Comparison of ENCODE assay signal across 9 mouse cellular contexts in genomic region chr15:81062175-81062588, GRCm38 (mm10).
DNase-seq lines count a peak whose midpoint lies in the region; ATAC-seq lines count a peak whose summit lies in the region.
"Had no signal": no experiment of that assay in that cellular context is flagged by ENCODE, and none has a peak within 500 bp of the region (broad histone marks: within the 10 kb centered on the region; RNA-seq: fewer than 3 reads in every experiment).

No protein-coding gene starts in this region.

- H3K27me3 ChIP-seq in liver, embryonic 12.5 days (replicated peaks) = no peaks in the 10 kb centered on the region
- H3K27me3 ChIP-seq in embryonic facial prominence, embryonic 11.5 days (ENCODE audit: control insufficient read depth, insufficient read depth, low read length) = no peaks in the 10 kb centered on the region
- no peaks in the 10 kb centered on the region for H3K27me3 ChIP-seq in kidney, embryonic 14.5 days (ENCODE audit: control insufficient read depth, insufficient read depth, low read length)

- 0 out of 2 replicates have a peak, but pooled peaks cover 10% of the 10 kb centered on the region for H3K4me1 ChIP-seq in liver, embryonic 12.5 days
- no peaks in the 10 kb centered on the region for H3K4me1 ChIP-seq in embryonic facial prominence, embryonic 11.5 days (ENCODE audit: control insufficient read depth, insufficient read depth, low read length)
- H3K4me1 ChIP-seq in kidney, embryonic 14.5 days (ENCODE audit: control insufficient read depth, insufficient read depth, low read length) = peaks cover 23% of the 10 kb centered on the region

- no peak overlapping the region; the same call in 1 of the 2 replicates for H3K4me2 ChIP-seq in liver, embryonic 12.5 days
- H3K4me2 ChIP-seq in embryonic facial prominence, embryonic 11.5 days (ENCODE audit: low read depth, low read length) = no peak overlapping the region
- peak overlapping the region; percentile 17 for H3K4me2 ChIP-seq in kidney, embryonic 14.5 days (replicated peaks; ENCODE audit: low read depth, low read length)

- H3K9ac ChIP-seq in liver, embryonic 12.5 days = no peak overlapping the region
- no peak overlapping the region for H3K9ac ChIP-seq in embryonic facial prominence, embryonic 11.5 days (replicated peaks; ENCODE audit: low read length)
- H3K9ac ChIP-seq in kidney, embryonic 14.5 days (ENCODE audit: low read depth, low read length) = no peak overlapping the region

- no peak overlapping the region for H3K4me3 ChIP-seq in liver, embryonic 12.5 days
- H3K4me3 ChIP-seq in embryonic facial prominence, embryonic 11.5 days (ENCODE audit: low read depth, low read length) = no peak overlapping the region
- no peak overlapping the region for H3K4me3 ChIP-seq in kidney, embryonic 14.5 days (ENCODE audit: low read length)

- WGBS in liver, embryonic 12.5 days (ENCODE audit: insufficient replicate concordance) = 37% methylated on average over 8 of the region's 8 CpGs
- 14% methylated on average over 8 of the region's 8 CpGs for WGBS in embryonic facial prominence, embryonic 11.5 days
- WGBS in kidney, embryonic 14.5 days = 7% methylated on average over 8 of the region's 8 CpGs

- ATAC-seq in liver, embryonic 12.5 days = no peak
- peak; percentile 66 for ATAC-seq in embryonic facial prominence, embryonic 11.5 days (replicated peaks; ENCODE audit: insufficient number of reproducible peaks, low FRiP score, low TSS enrichment, low read depth)
- ATAC-seq in kidney, embryonic 14.5 days (ENCODE audit: low FRiP score, low TSS enrichment) = peak; percentile 92

- no peaks in the 10 kb centered on the region for H3K36me3 ChIP-seq in liver, embryonic 12.5 days
- no peaks in the 10 kb centered on the region for H3K36me3 ChIP-seq in embryonic facial prominence, embryonic 11.5 days (replicated peaks; ENCODE audit: control insufficient read depth, insufficient read depth, low read depth, low read length)
- H3K36me3 ChIP-seq in kidney, embryonic 14.5 days (ENCODE audit: control insufficient read depth, insufficient read depth, low read length) = no peaks in the 10 kb centered on the region
- H3K36me3 ChIP-seq: G1E had no signal

- peak; percentile 30 for DNase-seq in liver
- DNase-seq in embryonic facial prominence, embryonic 11.5 days (ENCODE audit: low spot score) = peak; percentile 91
- DNase-seq in retina, embryonic 14.5 days (ENCODE audit: low spot score) = peak; percentile 47
- DNase-seq in frontal cortex, postnatal 36 days (ENCODE audit: low spot score in 2 of 2) = no peak
- DNase-seq in right cerebral cortex, postnatal 36 days (ENCODE audit: low spot score in 2 of 2) = no peak
- no peak for DNase-seq in thymus, postnatal 36 days

- no peak overlapping the region for H3K27ac ChIP-seq in liver, embryonic 12.5 days
- peak overlapping the region; percentile 58 for H3K27ac ChIP-seq in embryonic facial prominence, embryonic 11.5 days (replicated peaks; ENCODE audit: low read depth, low read length)
- peak overlapping the region; percentile 82 for H3K27ac ChIP-seq in kidney, embryonic 14.5 days (ENCODE audit: low read depth, low read length)

- H3K9me3 ChIP-seq in liver, embryonic 12.5 days (replicated peaks) = no peaks in the 10 kb centered on the region
- H3K9me3 ChIP-seq in embryonic facial prominence, embryonic 11.5 days (replicated peaks; ENCODE audit: control insufficient read depth, low read length) = no peaks in the 10 kb centered on the region
- H3K9me3 ChIP-seq in kidney, embryonic 14.5 days (ENCODE audit: control insufficient read depth, low read length) = no peaks in the 10 kb centered on the region
- H3K9me3 ChIP-seq: G1E had no signal

Comparison
In these comparisons a context has a peak if more than half of its experiments do, and no peak if none do; other contexts are left out.
1. DNase-seq: peak in liver (single experiment), embryonic facial prominence, embryonic 11.5 days (single experiment) and retina, embryonic 14.5 days (single experiment); none in frontal cortex, postnatal 36 days (0 of 2), right cerebral cortex, postnatal 36 days (0 of 2) and thymus, postnatal 36 days (0 of 2).